Mouse (Mus musculus) neural tube, embryonic 14.5 days (tissue): Measurements from ENCODE around the gene Ssu2. TPM values are rescaled to one million over a fixed set of nuclear protein-coding genes. Genes with fewer than 3 reads are reported as not detected.
A peak's percentile ranks its signal among the peaks of the same experiment; 100 is the strongest.

Experiments used
- ATAC-seq: fragments of 200-750 bp; cut with Nextera tagmentation; 2 replicates; pipeline ENCODE4 v1.8.0; 2017; ENCODE audit warnings: low read depth, mild to moderate bottlenecking, moderate TSS enrichment, moderate library complexity
- H3K27ac ChIP-seq: fragments of 300-500 bp; sonication (generic); 2 replicates; pipeline ENCODE4 v1.5.1; 2014; ENCODE audit warnings: low read depth, mild to moderate bottlenecking, control low read depth, low read length, moderate library complexity, mixed read lengths
- H3K27me3 ChIP-seq: fragments of 300-500 bp; sonication (generic); 2 replicates; pipeline ENCODE4 v1.6.1; 2014; ENCODE audit warnings: low read length; ENCODE audit not compliant: control insufficient read depth, insufficient read depth
- H3K36me3 ChIP-seq: fragments of 300-500 bp; sonication (generic); 2 replicates; pipeline ENCODE4 v1.6.1; 2014; ENCODE audit warnings: low read length, mixed read lengths; ENCODE audit not compliant: control insufficient read depth, insufficient read depth
- H3K4me1 ChIP-seq: fragments of 300-500 bp; sonication (generic); 2 replicates; pipeline ENCODE4 v1.6.1; 2014; ENCODE audit warnings: low read length; ENCODE audit not compliant: control insufficient read depth, insufficient read depth
- H3K4me2 ChIP-seq: fragments of 300-500 bp; sonication (generic); 2 replicates; pipeline ENCODE4 v1.6.1; 2014; ENCODE audit warnings: mild to moderate bottlenecking, low read depth, low read length, control low read depth
- H3K4me3 ChIP-seq: fragments of 300-500 bp; sonication (generic); 2 replicates; pipeline ENCODE4 v1.5.1; 2014; ENCODE audit warnings: low read depth, low read length, control low read depth, mixed read lengths
- H3K9ac ChIP-seq: fragments of 300-500 bp; sonication (generic); replicated peaks from 2 replicates; pipeline ENCODE4 v1.6.1; 2014; ENCODE audit warnings: low read depth, mild to moderate bottlenecking, control low read depth, low read length, mixed read lengths
- H3K9me3 ChIP-seq: fragments of 300-500 bp; sonication (generic); 2 replicates; pipeline ENCODE4 v1.6.1; 2016; ENCODE audit warnings: low read length; ENCODE audit not compliant: control insufficient read depth
- WGBS: fragments of 180-500 bp; shearing (Covaris S2); extraction: QIAGEN DNeasy Blood & Tissue Kit; methylation state at CpG from one replicate; pipeline ENCODE4 v1.1.7; 2014; 5-methylcytosine and 5-hydroxymethylcytosine counted together
- polyA plus RNA-seq: library from polyadenylated mRNA; unstranded; fragments of >200 nt; fragmentation: Nextera tagmentation; extraction: Ambion mirVana; gene quantifications from 2 replicates; pipeline ENCODE4 v1.2.1, GENCODE M21; 2014

The Ssu2 gene
- polyA plus RNA-seq, 1 experiment from 2014 or later: not detected

DNA sequence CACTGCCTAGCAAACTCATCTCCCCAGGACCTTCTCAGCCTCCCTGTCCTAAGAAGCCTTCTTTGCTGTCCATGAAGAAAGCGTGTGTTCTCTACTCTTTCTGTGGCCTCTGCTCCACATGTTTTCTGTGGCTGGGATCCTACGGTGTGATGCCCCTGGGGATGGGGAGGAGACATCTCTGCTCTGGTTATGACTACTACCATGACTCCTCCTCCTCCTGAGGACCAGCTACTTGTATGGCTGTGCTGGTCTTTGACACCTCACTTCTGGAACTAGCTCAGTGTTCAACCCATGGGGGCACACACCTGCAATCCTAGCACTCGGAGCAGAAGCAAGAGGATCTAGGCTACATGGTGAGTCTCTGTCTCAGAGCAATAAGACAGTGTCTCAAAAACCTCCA lies 8.5 kb upstream of the Ssu2 start:
- Histone ChIP-seq H3K27me3 (no peaks in the 10 kb centered on the region), H3K4me3 (no peak overlapping the region), H3K9me3 (no peaks in the 10 kb centered on the region), H3K27ac (no peak overlapping the region), H3K4me2 (no peak overlapping the region), H3K36me3 (no peaks in the 10 kb centered on the region), H3K4me1 (no peaks in the 10 kb centered on the region), H3K9ac (no peak overlapping the region)
- 91% methylated on average over 3 of the region's 3 CpGs for WGBS
- no peak for ATAC-seq

GRCm38 (mm10) chr6:112388385-112388784 lies 562 bp upstream of the Ssu2 start:
- H3K9ac ChIP-seq: no peak overlapping the region
- H3K4me1 ChIP-seq: no peaks in the 10 kb centered on the region
- no peak overlapping the region for H3K27ac ChIP-seq
- no peaks in the 10 kb centered on the region for H3K36me3 ChIP-seq
- WGBS: 79% methylated on average over 3 of the region's 3 CpGs
- no peaks in the 10 kb centered on the region for H3K9me3 ChIP-seq
- no peak overlapping the region for H3K4me3 ChIP-seq
- H3K4me2 ChIP-seq: no peak overlapping the region
- H3K27me3 ChIP-seq: no peaks in the 10 kb centered on the region
- no peak for ATAC-seq

DNA sequence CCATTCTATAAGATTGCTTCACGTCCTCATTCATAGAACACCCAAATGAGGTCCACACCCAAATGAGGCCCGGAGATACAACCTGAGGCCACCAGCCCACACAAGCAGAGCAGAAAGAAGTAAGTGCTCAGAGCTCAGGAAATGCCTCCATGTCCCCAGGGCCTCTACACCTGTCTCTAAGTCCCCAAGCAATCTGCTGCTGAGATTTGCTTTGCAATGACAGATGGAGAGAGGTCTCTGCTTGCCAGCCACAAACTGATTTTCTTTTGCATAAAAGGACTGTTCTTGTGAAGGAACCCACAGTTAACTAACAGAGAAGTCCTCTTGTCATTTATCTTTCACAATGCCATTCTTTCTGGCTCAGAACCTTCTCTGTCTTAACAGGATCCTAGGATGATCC lies 1.6 kb downstream of the Ssu2 start:
- no peaks in the 10 kb centered on the region for H3K27me3 ChIP-seq
- H3K4me3 ChIP-seq: no peak overlapping the region

GRCm38 (mm10) chr6:112382990-112383685 lies 4.7 kb downstream of the Ssu2 start:
- Histone ChIP-seq H3K4me1 (no peaks in the 10 kb centered on the region), H3K4me2 (no peak overlapping the region), H3K4me3 (no peak overlapping the region), H3K9ac (no peak overlapping the region), H3K9me3 (no peaks in the 10 kb centered on the region), H3K36me3 (no peaks in the 10 kb centered on the region), H3K27ac (no peak overlapping the region), H3K27me3 (no peaks in the 10 kb centered on the region)
- 66% methylated on average over 8 of the region's 8 CpGs for WGBS
- peak; percentile 84 for ATAC-seq

More for the DNA sequence above, 1.6 kb downstream of the Ssu2 start:
- Histone ChIP-seq H3K9me3 (no peaks in the 10 kb centered on the region), H3K9ac (no peak overlapping the region), H3K27ac (no peak overlapping the region), H3K36me3 (no peaks in the 10 kb centered on the region), H3K4me2 (no peak overlapping the region), H3K4me1 (no peaks in the 10 kb centered on the region)
- no peak for ATAC-seq
- 58% methylated on average over 2 of the region's 2 CpGs for WGBS

GRCm38 (mm10) chr6:112379054-112379453 lies 8.8 kb downstream of the Ssu2 start:
- no peak for ATAC-seq
- 96% methylated on average over 9 of the region's 9 CpGs for WGBS

DNA sequence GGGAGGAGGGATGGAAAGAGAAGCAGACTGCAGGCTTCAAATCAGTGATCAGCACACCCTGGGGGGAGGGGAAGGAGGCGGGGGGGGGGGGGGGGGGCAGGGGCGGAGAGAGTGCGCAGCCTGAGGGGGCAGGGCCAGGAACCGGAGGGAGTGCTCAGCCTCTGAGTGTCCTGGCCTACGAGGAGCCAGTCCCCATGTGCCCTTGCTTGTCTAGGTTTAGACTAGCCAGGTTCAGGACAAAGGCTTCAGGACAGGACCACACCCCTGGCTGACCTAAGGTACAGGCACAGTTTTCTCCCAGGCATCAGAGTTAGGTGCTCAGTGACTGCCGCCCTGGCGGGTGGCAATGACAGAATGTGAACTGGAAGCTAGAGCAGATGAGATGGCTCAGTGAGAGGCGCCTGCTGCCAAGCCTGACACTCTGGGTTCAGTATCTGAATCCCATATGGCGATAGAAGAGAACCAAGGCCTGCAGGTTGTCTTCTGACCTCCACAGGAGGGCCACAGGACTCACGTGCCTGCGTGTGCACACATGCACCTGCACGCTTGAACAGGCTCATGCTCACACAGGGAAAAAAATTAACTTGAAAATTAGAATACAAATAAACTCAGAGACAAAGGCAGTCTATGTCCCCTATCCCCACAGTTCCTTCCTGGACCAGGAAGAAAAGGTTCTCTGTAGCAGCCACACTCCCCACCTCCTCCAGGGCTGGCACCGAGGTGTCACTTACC lies 12.0 kb downstream of the Ssu2 start:
- no peaks in the 10 kb centered on the region for H3K4me1 ChIP-seq
- WGBS: 67% methylated on average over 10 of the region's 13 CpGs
- H3K36me3 ChIP-seq: no peaks in the 10 kb centered on the region
- H3K27me3 ChIP-seq: no peaks in the 10 kb centered on the region
- H3K27ac ChIP-seq: no peak overlapping the region
- no peaks in the 10 kb centered on the region for H3K9me3 ChIP-seq
- H3K4me2 ChIP-seq: no peak overlapping the region
- H3K9ac ChIP-seq: no peak overlapping the region
- no peak overlapping the region for H3K4me3 ChIP-seq
- no peak for ATAC-seq

More at GRCm38 (mm10) chr6:112379054-112379453, 8.8 kb downstream of the Ssu2 start:
- H3K27ac ChIP-seq: no peak overlapping the region
- H3K27me3 ChIP-seq: no peaks in the 10 kb centered on the region
- H3K4me1 ChIP-seq: no peaks in the 10 kb centered on the region
- no peak overlapping the region for H3K4me3 ChIP-seq
- no peak overlapping the region for H3K9ac ChIP-seq
- H3K4me2 ChIP-seq: no peak overlapping the region
- no peaks in the 10 kb centered on the region for H3K9me3 ChIP-seq
- no peaks in the 10 kb centered on the region for H3K36me3 ChIP-seq

DNA sequence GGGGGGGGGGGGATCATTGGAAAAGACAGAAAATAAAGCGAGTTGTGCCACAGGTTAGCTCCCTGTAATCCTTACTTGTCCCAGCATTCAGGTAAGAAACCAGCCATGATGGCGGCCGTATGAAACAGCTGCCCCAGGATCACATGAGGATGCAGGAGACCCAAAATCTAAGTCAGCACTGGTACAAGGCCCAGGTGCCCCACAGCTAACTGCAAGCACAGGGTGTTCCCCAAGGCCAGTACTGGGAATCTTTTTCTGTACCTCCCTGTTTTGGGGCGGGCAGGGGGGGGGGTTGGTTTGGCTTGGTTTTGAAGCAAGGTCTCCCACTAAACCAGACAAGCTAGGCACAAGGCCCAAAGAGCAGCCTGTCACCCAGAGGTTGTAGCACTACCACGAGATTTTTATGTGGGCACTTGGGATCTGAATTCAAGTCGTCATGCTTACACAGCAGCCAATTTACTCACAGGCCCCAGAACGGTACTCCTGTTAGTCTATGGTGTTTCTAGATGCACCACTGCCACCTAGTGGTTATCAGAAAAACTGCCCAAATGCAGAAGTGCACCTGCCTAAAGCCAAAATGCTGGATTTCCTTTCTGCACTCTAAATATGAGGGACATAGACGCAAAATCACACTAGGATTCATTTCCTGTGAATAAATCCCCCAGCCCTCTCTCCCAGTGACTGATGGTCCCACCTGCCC lies 13.8 kb downstream of the Ssu2 start:
- peak; percentile 68; the same call in 1 of the 2 replicates for ATAC-seq
- Histone ChIP-seq H3K4me1 (no peaks in the 10 kb centered on the region), H3K4me3 (no peak overlapping the region), H3K4me2 (no peak overlapping the region), H3K36me3 (no peaks in the 10 kb centered on the region), H3K27me3 (no peaks in the 10 kb centered on the region), H3K27ac (no peak overlapping the region), H3K9ac (no peak overlapping the region), H3K9me3 (no peaks in the 10 kb centered on the region)
- WGBS: 46% methylated on average over 8 of the region's 8 CpGs

GRCm38 (mm10) chr6:112365294-112365693 lies 22.5 kb downstream of the Ssu2 start:
- no peaks in the 10 kb centered on the region for H3K36me3 ChIP-seq
- ATAC-seq: no peak
- no peak overlapping the region for H3K4me3 ChIP-seq
- H3K9ac ChIP-seq: no peak overlapping the region
- WGBS: 75% methylated on average over 10 of the region's 10 CpGs
- no peak overlapping the region for H3K27ac ChIP-seq
- no peaks in the 10 kb centered on the region for H3K9me3 ChIP-seq
- no peak overlapping the region for H3K4me2 ChIP-seq
- no peaks in the 10 kb centered on the region for H3K4me1 ChIP-seq
- no peaks in the 10 kb centered on the region for H3K27me3 ChIP-seq

- no peak for ATAC-seq
- no peaks in the 10 kb centered on the region for H3K36me3 ChIP-seq
- no peaks in the 10 kb centered on the region for H3K9me3 ChIP-seq
- H3K4me3 ChIP-seq: no peak overlapping the region
- no peak overlapping the region for H3K27ac ChIP-seq
- 41% methylated on average over 2 of the region's 2 CpGs for whole genome bisulfite sequencing
- H3K27me3 ChIP-seq: no peaks in the 10 kb centered on the region
- no peak overlapping the region for H3K9ac ChIP-seq
- H3K4me2 ChIP-seq: no peak overlapping the region
- H3K4me1 ChIP-seq: no peaks in the 10 kb centered on the region
Observed at GRCm38 (mm10) chr6:112364581-112364980, 23.2 kb downstream of the Ssu2 start.
